Mouse (Mus musculus) heart, embryonic 14.5 days (tissue): ENCODE results near the gene Sf3a1. TPM values are rescaled to one million over a fixed set of nuclear protein-coding genes. Genes with fewer than 3 reads are reported as not detected.
"Not testable (repeated sequence)": the region's sequence is repeated elsewhere in the genome, so short reads cannot be mapped to it uniquely, and the experiment has no call there.

Experiments
- ATAC-seq: fragments of 200-750 bp; cut with Nextera tagmentation; 2 replicates; pipeline ENCODE4 v1.8.0; 2017; ENCODE audit warnings: low read depth, moderate TSS enrichment; ENCODE audit not compliant: insufficient number of reproducible peaks, insufficient read depth, low FRiP score
- H3K27ac ChIP-seq, 2 experiments: fragments of 200-500 bp in 1 of 2; fragments of 300-500 bp in 1 of 2; sonication (generic) in 1 of 2; replicated peaks in 1 of 2; 2 replicates each; pipeline ENCODE4 v1.5.1; 2012 to 2014; ENCODE audit warnings: low read depth in 2 of 2, low read length in 2 of 2, control low read depth in 1 of 2, mild to moderate bottlenecking in 1 of 2, mixed read lengths in 1 of 2; ENCODE audit not compliant: control insufficient read depth in 1 of 2, insufficient read depth in 1 of 2
- H3K27me3 ChIP-seq: fragments of 300-500 bp; sonication (generic); 2 replicates; pipeline ENCODE4 v1.6.1; 2014; ENCODE audit warnings: mild to moderate bottlenecking, low read length, control low read depth; ENCODE audit not compliant: control insufficient read depth, insufficient read depth
- H3K36me3 ChIP-seq: fragments of 300-500 bp; sonication (generic); 2 replicates; pipeline ENCODE4 v1.6.1; 2014; ENCODE audit warnings: mild to moderate bottlenecking, control low read depth, low read length, mixed read lengths; ENCODE audit not compliant: control insufficient read depth, insufficient read depth
- H3K4me1 ChIP-seq, 2 experiments: fragments of 200-500 bp in 1 of 2; fragments of 300-500 bp in 1 of 2; sonication (generic) in 1 of 2; 2 replicates each; pipeline ENCODE4 v1.6.1; 2012 to 2014; ENCODE audit warnings: low read length in 2 of 2, control low read depth in 1 of 2, mixed read lengths in 1 of 2; ENCODE audit not compliant: control insufficient read depth in 2 of 2, insufficient read depth in 2 of 2
- H3K4me2 ChIP-seq: fragments of 300-500 bp; sonication (generic); 2 replicates; pipeline ENCODE4 v1.6.1; 2014; ENCODE audit warnings: mild to moderate bottlenecking, low read length
- H3K4me3 ChIP-seq, 2 experiments: fragments of 200-500 bp in 1 of 2; fragments of 300-500 bp in 1 of 2; sonication (generic) in 1 of 2; 2 replicates each; pipeline ENCODE4 v1.5.1; 2012 to 2014; ENCODE audit warnings: low read length in 2 of 2, mild to moderate bottlenecking in 2 of 2, control low read depth in 1 of 2, low read depth in 1 of 2, moderate library complexity in 1 of 2; ENCODE audit not compliant: control insufficient read depth in 1 of 2, insufficient read depth in 1 of 2
- H3K9ac ChIP-seq: fragments of 300-500 bp; sonication (generic); 2 replicates; pipeline ENCODE4 v1.6.1; 2014; ENCODE audit warnings: mild to moderate bottlenecking, low read length
- H3K9me3 ChIP-seq: fragments of 300-500 bp; sonication (generic); 2 replicates; pipeline ENCODE4 v1.6.1; 2016; ENCODE audit warnings: low read length, control low read depth; ENCODE audit not compliant: control insufficient read depth
- WGBS: fragments of 180-500 bp; shearing (Covaris S2); extraction: QIAGEN DNeasy Blood & Tissue Kit; methylation state at CpG from one replicate; pipeline ENCODE4 v1.1.7; 2014; 5-methylcytosine and 5-hydroxymethylcytosine counted together
- polyA plus RNA-seq: library from polyadenylated mRNA; unstranded; fragments of >200 nt; fragmentation: Nextera tagmentation; extraction: Ambion mirVana; gene quantifications from 2 replicates; pipeline ENCODE4 v1.2.1, GENCODE M21; 2014

The Sf3a1 gene
- polyA plus RNA-seq, 1 experiment from 2014 or later = 31.6 TPM

GRCm38 (mm10) chr11:4122742-4123579, 37.2 kb upstream of the Sf3a1 start, which contains the start of gene Sec14l2:
TSS of gene Sec14l2 (minus strand) at chr11:4123415.
- H3K9me3 ChIP-seq = peaks cover 19% of the 10 kb centered on the region
- H3K9ac ChIP-seq = no peak within 1 kb of the TSS
- no peak within 1 kb of the TSS for H3K4me3 ChIP-seq
- H3K27ac ChIP-seq = no peak within 1 kb of the TSS
- peaks cover 13 to 20% of the 10 kb centered on the region in 2 experiments for H3K4me1 ChIP-seq
- no peak for ATAC-seq
- 0 out of 2 replicates have a peak, but pooled peaks cover 6% of the 10 kb centered on the region for H3K27me3 ChIP-seq
- no peaks in the 10 kb centered on the region for H3K36me3 ChIP-seq
- no peak within 1 kb of the TSS for H3K4me2 ChIP-seq
- 72% methylated on average over 10 of the region's 10 CpGs for WGBS

- H3K36me3 ChIP-seq = no peaks in the 10 kb centered on the region
- H3K4me1 ChIP-seq = peaks cover 10 to 12% of the 10 kb centered on the region in 2 experiments
- H3K9ac ChIP-seq = no peak overlapping the region
- no peak overlapping the region for H3K4me2 ChIP-seq
- no peak for ATAC-seq
- WGBS = 57% methylated on average over 5 of the region's 5 CpGs
- no peak overlapping the region for H3K4me3 ChIP-seq
- peaks cover 19% of the 10 kb centered on the region for H3K9me3 ChIP-seq
- 0 out of 2 replicates have a peak, but pooled peaks cover 5% of the 10 kb centered on the region for H3K27me3 ChIP-seq
- no peak overlapping the region for H3K27ac ChIP-seq
These were observed 36.2 kb upstream of the Sf3a1 start for GRCm38 (mm10) chr11:4123922-4124321.

GRCm38 (mm10) chr11:4127059-4127458, 33.1 kb upstream of the Sf3a1 start:
- H3K36me3 ChIP-seq = no peaks in the 10 kb centered on the region
- no peaks in the 10 kb centered on the region for H3K4me1 ChIP-seq
- H3K27ac ChIP-seq = no peak overlapping the region
- H3K9me3 ChIP-seq = peaks cover 19% of the 10 kb centered on the region
- H3K27me3 ChIP-seq = no peaks in the 10 kb centered on the region
- no peak for ATAC-seq
- 79% methylated on average over 1 of the region's 1 CpGs for WGBS
- H3K4me2 ChIP-seq = no peak overlapping the region
- no peak overlapping the region for H3K9ac ChIP-seq
- H3K4me3 ChIP-seq = no peak overlapping the region

- peaks cover 19% of the 10 kb centered on the region for H3K9me3 ChIP-seq
- ATAC-seq, H3K4me3 ChIP-seq, H3K9ac ChIP-seq, H3K27me3 ChIP-seq, H3K4me2 ChIP-seq, H3K36me3 ChIP-seq, H3K4me1 ChIP-seq, H3K27ac ChIP-seq: not testable (repeated sequence)
- 83% methylated on average over 4 of the region's 4 CpGs for WGBS
These were observed 31.7 kb upstream of the Sf3a1 start for GRCm38 (mm10) chr11:4128461-4128860.

- 59% methylated on average over 3 of the region's 3 CpGs for WGBS
- Histone ChIP-seq H3K4me3 (no peak overlapping the region), H3K4me1 (peaks cover 9 to 11% of the 10 kb centered on the region in 2 experiments), H3K27ac (no peak overlapping the region), H3K27me3 (no peaks in the 10 kb centered on the region), H3K9me3 (no peaks in the 10 kb centered on the region), H3K9ac (no peak overlapping the region), H3K36me3 (peaks cover 14% of the 10 kb centered on the region), H3K4me2 (no peak overlapping the region)
- no peak for ATAC-seq
These were observed 26.7 kb upstream of the Sf3a1 start for GRCm38 (mm10) chr11:4133450-4133849.

GRCm38 (mm10) chr11:4134400-4134799, 25.8 kb upstream of the Sf3a1 start:
- no peak for ATAC-seq
- Histone ChIP-seq H3K9me3 (no peaks in the 10 kb centered on the region), H3K36me3 (peaks cover 22% of the 10 kb centered on the region), H3K27me3 (no peaks in the 10 kb centered on the region), H3K4me3 (no peak overlapping the region), H3K4me1 (peaks cover 9 to 11% of the 10 kb centered on the region in 2 experiments), H3K27ac (no peak overlapping the region), H3K9ac (0 out of 2 replicates have a peak overlapping the region, but pooled peaks have one; percentile 26), H3K4me2 (no peak overlapping the region)
- WGBS = 53% methylated on average over 6 of the region's 6 CpGs

- 2% methylated on average over 66 of the region's 66 CpGs for WGBS
- Histone ChIP-seq H3K4me1 (peaks cover 9 to 11% of the 10 kb centered on the region in 2 experiments), H3K36me3 (peaks cover 30% of the 10 kb centered on the region), H3K9ac (peak within 1 kb of the TSS; percentile 93), H3K27ac (peak within 1 kb of the TSS; percentile 51 to 79), H3K4me3 (peak within 1 kb of the TSS; percentile 89 to 93), H3K9me3 (no peaks in the 10 kb centered on the region), H3K27me3 (no peaks in the 10 kb centered on the region), H3K4me2 (peak within 1 kb of the TSS; percentile 79)
- ATAC-seq = peak; percentile 92
These were observed 24.9 kb upstream of the Sf3a1 start, which contains the start of gene Rnf215 for GRCm38 (mm10) chr11:4134986-4135935. TSS of gene Rnf215 (plus strand) at chr11:4135202.
